ENCODE assay signal across 26 mouse cellular contexts in the genomic region with DNA sequence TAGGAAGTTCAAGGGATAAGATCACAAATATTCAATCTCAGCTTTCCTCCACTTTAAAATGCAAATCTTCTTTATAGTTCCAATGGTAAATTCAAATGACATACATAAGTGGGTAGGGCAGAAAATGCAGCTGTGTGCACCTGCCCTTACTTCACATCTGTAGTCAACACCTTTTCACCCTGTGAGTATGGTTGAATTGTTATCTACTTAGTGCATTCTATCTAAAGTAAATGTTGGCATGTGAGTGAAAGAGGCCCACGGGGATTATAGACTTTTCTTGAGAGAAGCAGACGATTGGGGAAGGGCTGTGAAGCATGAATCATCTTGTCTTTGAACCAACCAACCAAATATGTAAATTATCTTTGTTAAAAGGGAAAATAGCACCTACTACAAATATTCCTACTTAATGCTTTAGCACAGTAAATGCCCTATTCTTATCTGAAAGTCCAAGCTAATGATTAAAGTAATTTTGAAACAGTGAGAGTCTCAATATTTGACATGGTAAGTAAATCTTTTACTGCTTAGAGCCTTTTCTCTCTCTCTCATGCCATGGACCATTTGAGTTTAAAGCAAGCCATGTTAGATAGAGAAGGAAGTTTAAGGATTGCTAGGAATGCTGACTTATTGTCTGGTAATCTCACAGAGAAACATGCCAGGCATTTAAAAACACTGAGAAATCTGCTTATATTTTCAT.
DNase-seq lines count a peak whose midpoint lies in the region; ATAC-seq and TF ChIP-seq lines count a peak whose summit lies in the region.
"Had no signal": no experiment of that assay in that cellular context is flagged by ENCODE, and none has a peak within 500 bp of the region (broad histone marks: within the 10 kb centered on the region; RNA-seq: fewer than 3 reads in every experiment).

No protein-coding gene starts in this region.

- no peak for ATAC-seq in liver, postnatal 0 days
- ATAC-seq in intestine, embryonic 16.5 days: peak; percentile 68
- ATAC-seq: activated CD4-positive, CD25-positive, alpha-beta regulatory T cell, adult 4 months; CD4-positive, CD25-positive, alpha-beta regulatory T cell, adult 4 months; forebrain, embryonic 13.5 days; forebrain, embryonic 16.5 days; hindbrain, postnatal 0 days had no signal

- H3K4me1 ChIP-seq in liver, adult 2 months (ENCODE audit: control insufficient read depth, insufficient read depth, low read length): peaks cover 5% of the 10 kb centered on the region; the same call in 1 of the 2 replicates
- no peaks in the 10 kb centered on the region for H3K4me1 ChIP-seq in liver, postnatal 0 days (ENCODE audit: insufficient read depth)
- no peaks in the 10 kb centered on the region for H3K4me1 ChIP-seq in intestine, embryonic 16.5 days (ENCODE audit: control insufficient read depth, insufficient read depth, low read length)
- H3K4me1 ChIP-seq: embryonic facial prominence, embryonic 12.5 days; forebrain, embryonic 10.5 days; heart, embryonic 10.5 days; heart, embryonic 13.5 days had no signal

- TF ChIP-seq CTCF in liver, adult 2 months (IDR thresholded peaks at IDR 0.05; ENCODE audit: low read depth, low read length): no peak
- TF ChIP-seq CTCF in liver, postnatal 0 days (IDR thresholded peaks at IDR 0.05; ENCODE audit: low read depth): no peak
- no peak for TF ChIP-seq CTCF in brain, embryonic 14.5 days (IDR thresholded peaks at IDR 0.05; ENCODE audit: borderline replicate concordance, extremely low read depth, insufficient read depth, insufficient read length)

- TF ChIP-seq EP300 in liver, postnatal 0 days (IDR thresholded peaks at IDR 0.05; ENCODE audit: low read depth): no peak

- H3K4me3 ChIP-seq in liver, adult 2 months (ENCODE audit: insufficient read depth, low read depth, low read length): no peak overlapping the region
- H3K4me3 ChIP-seq in liver, postnatal 0 days (ENCODE audit: low read depth, low read length): no peak overlapping the region
- no peak overlapping the region for H3K4me3 ChIP-seq in intestine, embryonic 16.5 days (ENCODE audit: low read length)
- H3K4me3 ChIP-seq: embryonic facial prominence, embryonic 12.5 days; forebrain, embryonic 10.5 days; forebrain, embryonic 13.5 days; heart, adult 2 months; heart, embryonic 10.5 days; heart, embryonic 13.5 days had no signal

- TF ChIP-seq POLR2A in liver, adult 2 months (IDR thresholded peaks at IDR 0.05; ENCODE audit: extremely low read depth, insufficient read depth, low read length): no peak
- TF ChIP-seq POLR2A in brain, embryonic 14.5 days (IDR thresholded peaks at IDR 0.05; ENCODE audit: borderline replicate concordance, extremely low read depth, insufficient read depth, insufficient read length, poor library complexity, severe bottlenecking): no peak

- H3K4me2 ChIP-seq in liver, postnatal 0 days (ENCODE audit: low read depth, low read length): no peak overlapping the region
- no peak overlapping the region for H3K4me2 ChIP-seq in intestine, embryonic 16.5 days (ENCODE audit: low read depth, low read length)
- H3K4me2 ChIP-seq: embryonic facial prominence, embryonic 12.5 days; forebrain, embryonic 13.5 days; heart, embryonic 13.5 days; hindbrain, embryonic 14.5 days had no signal

- no peaks in the 10 kb centered on the region for H3K9me3 ChIP-seq in liver, postnatal 0 days (ENCODE audit: low read length)
- H3K9me3 ChIP-seq in intestine, embryonic 16.5 days (ENCODE audit: control insufficient read depth, low read length): no peaks in the 10 kb centered on the region
- H3K9me3 ChIP-seq: embryonic facial prominence, embryonic 12.5 days; forebrain, embryonic 10.5 days; forebrain, embryonic 13.5 days; heart, embryonic 10.5 days; heart, embryonic 13.5 days had no signal

- peak; percentile 73 for DNase-seq in liver, adult 2 months (ENCODE audit: extremely low read depth, low read depth, low spot score)
- DNase-seq in liver, postnatal 0 days: no peak
- DNase-seq in brain, embryonic 14.5 days (ENCODE audit: low read depth): peak; percentile 1
- no peak for DNase-seq in ovary, adult 18-20 months (ENCODE audit: low spot score)
- DNase-seq in layer of hippocampus, postnatal 10 days (ENCODE audit: low spot score in 2 of 2): no peak
- DNase-seq: adrenal gland, adult 8-10 months; adrenal gland, postnatal 25 days; cerebellum, adult 18-20 months; cerebellum, adult 9-10 months; cerebellum, postnatal 14 days; gastrocnemius, postnatal 10 days; gastrocnemius, postnatal 36 days; heart, adult 2 months; heart, postnatal 14 days; heart, postnatal 4 days had no signal

- 18% methylated on average over 2 of the region's 2 CpGs for WGBS in liver, adult 2 months
- WGBS in liver, postnatal 0 days (ENCODE audit: insufficient replicate concordance): 42% methylated on average over 2 of the region's 2 CpGs
- 42% methylated on average over 2 of the region's 2 CpGs for WGBS in intestine, embryonic 16.5 days

- no peak overlapping the region for H3K9ac ChIP-seq in liver, adult 2 months (ENCODE audit: low read depth, low read length)
- H3K9ac ChIP-seq in liver, postnatal 0 days (replicated peaks): no peak overlapping the region
- no peak overlapping the region for H3K9ac ChIP-seq in intestine, embryonic 16.5 days (ENCODE audit: low read depth, low read length)
- H3K9ac ChIP-seq: embryonic facial prominence, embryonic 12.5 days; forebrain, embryonic 13.5 days; heart, embryonic 13.5 days; hindbrain, embryonic 14.5 days had no signal

- no peaks in the 10 kb centered on the region for H3K27me3 ChIP-seq in liver, adult 2 months (ENCODE audit: control insufficient read depth, insufficient read depth, low read length)
- H3K27me3 ChIP-seq in liver, postnatal 0 days (ENCODE audit: insufficient read depth, low read length): no peaks in the 10 kb centered on the region
- no peaks in the 10 kb centered on the region for H3K27me3 ChIP-seq in intestine, embryonic 16.5 days (replicated peaks; ENCODE audit: control insufficient read depth, insufficient read depth, low read length)
- H3K27me3 ChIP-seq: embryonic facial prominence, embryonic 12.5 days; forebrain, embryonic 13.5 days; heart, embryonic 13.5 days had no signal

- no peaks in the 10 kb centered on the region for H3K79me2 ChIP-seq in liver, adult 2 months (ENCODE audit: control insufficient read depth, insufficient read depth, low read length)

- H3K27ac ChIP-seq in liver, adult 2 months (replicated peaks; ENCODE audit: insufficient read depth, low read depth, low read length): no peak overlapping the region
- H3K27ac ChIP-seq in liver, postnatal 0 days (ENCODE audit: low read depth): no peak overlapping the region
- H3K27ac ChIP-seq in intestine, embryonic 16.5 days (ENCODE audit: low read length): no peak overlapping the region
- H3K27ac ChIP-seq: embryonic facial prominence, embryonic 12.5 days; forebrain, embryonic 10.5 days; forebrain, embryonic 13.5 days; heart, adult 2 months; heart, embryonic 10.5 days; heart, embryonic 13.5 days; hindbrain, embryonic 14.5 days; hindbrain, postnatal 0 days had no signal

- no peaks in the 10 kb centered on the region for H3K36me3 ChIP-seq in liver, adult 2 months (ENCODE audit: control insufficient read depth, insufficient read depth, low read length)
- no peaks in the 10 kb centered on the region for H3K36me3 ChIP-seq in liver, postnatal 0 days (replicated peaks; ENCODE audit: insufficient read depth, low read length)
- no peaks in the 10 kb centered on the region for H3K36me3 ChIP-seq in intestine, embryonic 16.5 days (ENCODE audit: control insufficient read depth, insufficient read depth, low read length)
- H3K36me3 ChIP-seq: embryonic facial prominence, embryonic 12.5 days; forebrain, embryonic 10.5 days; heart, embryonic 10.5 days; heart, embryonic 13.5 days had no signal

Comparison
In these comparisons a context has a peak if more than half of its experiments do, and no peak if none do; other contexts are left out.
1. DNase-seq: peak in liver, adult 2 months (single experiment) and brain, embryonic 14.5 days (single experiment); none in liver, postnatal 0 days (single experiment), ovary, adult 18-20 months (single experiment) and layer of hippocampus, postnatal 10 days (0 of 2).